Mouse (Mus musculus): ENCODE measurements around the gene Lpcat3.
A peak's percentile ranks its signal among the peaks of the same experiment; 100 is the strongest.

Gene Lpcat3

GRCm38 (mm10) chr6:124703789-124704188, 41.0 kb downstream of the Lpcat3 start:
- DNase-seq (ENCODE audit: extremely low read depth, low read depth, low spot score), result no peak

- no peak for DNase-seq (ENCODE audit: extremely low read depth, low read depth, low spot score)
Measured at GRCm38 (mm10) chr6:124704417-124704816, 41.6 kb downstream of the Lpcat3 start.

- DNase-seq (ENCODE audit: extremely low read depth, low read depth, low spot score), result no peak
Measured at GRCm38 (mm10) chr6:124706061-124706627, 43.3 kb downstream of the Lpcat3 start.

- DNase-seq (ENCODE audit: extremely low read depth, low read depth, low spot score), result no peak
Measured at GRCm38 (mm10) chr6:124708289-124708889, 45.6 kb downstream of the Lpcat3 start.

GRCm38 (mm10) chr6:124711824-124712782, 49.3 kb downstream of the Lpcat3 start, which contains the start of the genes Emg1 and Phb2:
Gene Emg1, minus strand, starts transcription at chr6:124712178.
Gene Phb2, plus strand, starts transcription at chr6:124712336.
- DNase-seq (ENCODE audit: extremely low read depth, low read depth, low spot score), result peak; percentile 77

GRCm38 (mm10) chr6:124712918-124713317, 50.1 kb downstream of the Lpcat3 start:
- DNase-seq (ENCODE audit: extremely low read depth, low read depth, low spot score), result no peak

- DNase-seq (ENCODE audit: extremely low read depth, low read depth, low spot score), result no peak
Measured at GRCm38 (mm10) chr6:124716864-124717490, 54.1 kb downstream of the Lpcat3 start.

GRCm38 (mm10) chr6:124717968-124718367, 55.1 kb downstream of the Lpcat3 start:
- DNase-seq (ENCODE audit: extremely low read depth, low read depth, low spot score), result no peak

- DNase-seq (ENCODE audit: extremely low read depth, low read depth, low spot score), result peak; percentile 43
Measured at GRCm38 (mm10) chr6:124718703-124719102, 55.9 kb downstream of the Lpcat3 start.

- no peak for DNase-seq (ENCODE audit: extremely low read depth, low read depth, low spot score)
Measured at GRCm38 (mm10) chr6:124719354-124719978, 56.6 kb downstream of the Lpcat3 start.

- no peak for DNase-seq (ENCODE audit: extremely low read depth, low read depth, low spot score)
Measured at GRCm38 (mm10) chr6:124720904-124721303, 58.1 kb downstream of the Lpcat3 start.

- DNase-seq (ENCODE audit: extremely low read depth, low read depth, low spot score), result no peak
Measured at GRCm38 (mm10) chr6:124722876-124723473, 60.1 kb downstream of the Lpcat3 start.

- no peak for DNase-seq (ENCODE audit: extremely low read depth, low read depth, low spot score)
Measured at GRCm38 (mm10) chr6:124723541-124723940, 60.7 kb downstream of the Lpcat3 start.

GRCm38 (mm10) chr6:124724472-124724871, 61.6 kb downstream of the Lpcat3 start:
- no peak for DNase-seq (ENCODE audit: extremely low read depth, low read depth, low spot score)

GRCm38 (mm10) chr6:124728621-124729020, 65.8 kb downstream of the Lpcat3 start:
- DNase-seq (ENCODE audit: extremely low read depth, low read depth, low spot score), result no peak

- no peak for DNase-seq (ENCODE audit: extremely low read depth, low read depth, low spot score)
Measured at GRCm38 (mm10) chr6:124729850-124730705, 67.3 kb downstream of the Lpcat3 start.

- no peak for DNase-seq (ENCODE audit: extremely low read depth, low read depth, low spot score)
Measured at GRCm38 (mm10) chr6:124731038-124731437, 68.2 kb downstream of the Lpcat3 start.

- DNase-seq (ENCODE audit: extremely low read depth, low read depth, low spot score), result no peak
Measured at GRCm38 (mm10) chr6:124732476-124733370, 69.9 kb downstream of the Lpcat3 start.

All from fat pad, adult 2 months (tissue).